Mouse (Mus musculus) liver, embryonic 11.5 days (tissue): ENCODE measurements around the gene Hist1h2ag. TPM values are rescaled to one million over a fixed set of nuclear protein-coding genes. Genes with fewer than 3 reads are reported as not detected.

Source experiments
- ATAC-seq: fragments of 200-750 bp; cut with Nextera tagmentation; replicated peaks from 2 replicates; pipeline ENCODE4 v1.8.0; 2017; ENCODE audit warnings: moderate number of reproducible peaks, mild to moderate bottlenecking, moderate TSS enrichment, moderate library complexity; ENCODE audit not compliant: low FRiP score
- DNase-seq: peaks from one replicate; pipeline ENCODE4 v3.0.0-alpha.2; 2017; ENCODE audit warnings: low spot score
- H3K27ac ChIP-seq: fragments of 300-500 bp; sonication (generic); 2 replicates; pipeline ENCODE4 v1.5.1; 2014; ENCODE audit warnings: mild to moderate bottlenecking, low read depth, low read length, control low read depth
- H3K27me3 ChIP-seq: fragments of 300-500 bp; sonication (generic); replicated peaks from 2 replicates; pipeline ENCODE4 v1.6.1; 2014; ENCODE audit warnings: low read length, mixed read lengths; ENCODE audit not compliant: control insufficient read depth, insufficient read depth
- H3K36me3 ChIP-seq: fragments of 300-500 bp; sonication (generic); 2 replicates; pipeline ENCODE4 v1.6.1; 2014; ENCODE audit warnings: mild to moderate bottlenecking, low read length, moderate library complexity, mixed read lengths; ENCODE audit not compliant: control insufficient read depth, insufficient read depth
- H3K4me1 ChIP-seq: fragments of 300-500 bp; sonication (generic); replicated peaks from 2 replicates; pipeline ENCODE4 v1.6.1; 2014; ENCODE audit warnings: low read length, mixed read lengths; ENCODE audit not compliant: control insufficient read depth, insufficient read depth
- H3K4me2 ChIP-seq: fragments of 300-500 bp; sonication (generic); 2 replicates; pipeline ENCODE4 v1.6.1; 2014; ENCODE audit warnings: mild to moderate bottlenecking, control low read depth, moderate library complexity
- H3K4me3 ChIP-seq: fragments of 300-500 bp; sonication (generic); 2 replicates; pipeline ENCODE4 v1.5.1; 2014; ENCODE audit warnings: low read depth, low read length, control low read depth
- H3K9ac ChIP-seq: fragments of 300-500 bp; sonication (generic); 2 replicates; pipeline ENCODE4 v1.6.1; 2014; ENCODE audit warnings: low read depth, low read length, control low read depth
- H3K9me3 ChIP-seq: fragments of 300-500 bp; sonication (generic); 2 replicates; pipeline ENCODE4 v1.6.1; 2016; ENCODE audit warnings: low read length, inconsistent platforms, mixed read lengths; ENCODE audit not compliant: control insufficient read depth
- WGBS: fragments of 180-500 bp; shearing (Covaris S2); extraction: QIAGEN DNeasy Blood & Tissue Kit; methylation state at CpG from one replicate; pipeline ENCODE4 v1.1.7; 2014; 5-methylcytosine and 5-hydroxymethylcytosine counted together
- polyA plus RNA-seq: library from polyadenylated mRNA; unstranded; fragments of >200 nt; fragmentation: Nextera tagmentation; extraction: Ambion mirVana; gene quantifications from 2 replicates; pipeline ENCODE4 v1.2.1, GENCODE M21; 2014

Hist1h2ag gene
- polyA plus RNA-seq, 1 experiment from 2014 or later = 26.4 TPM

GRCm38 (mm10) chr13:22033741-22034442, 8.9 kb downstream of the Hist1h2ag start:
- Histone ChIP-seq H3K4me3 (peak overlapping the region; percentile 45), H3K27ac (peak overlapping the region; percentile 94), H3K4me2 (peak overlapping the region; percentile 80), H3K4me1 (peaks cover 26% of the 10 kb centered on the region), H3K9me3 (no peaks in the 10 kb centered on the region), H3K36me3 (no peaks in the 10 kb centered on the region), H3K9ac (peak overlapping the region; percentile 89), H3K27me3 (no peaks in the 10 kb centered on the region)
- ATAC-seq (no peak), DNase-seq (no peak)
- 47% methylated on average over 5 of the region's 5 CpGs for WGBS

GRCm38 (mm10) chr13:22030493-22030892, 12.3 kb downstream of the Hist1h2ag start:
- 14% methylated on average over 4 of the region's 4 CpGs for WGBS
- ATAC-seq = no peak
- no peak overlapping the region for H3K27ac ChIP-seq
- H3K9me3 ChIP-seq = no peaks in the 10 kb centered on the region
- H3K4me2 ChIP-seq = no peak overlapping the region
- no peak overlapping the region for H3K9ac ChIP-seq
- H3K36me3 ChIP-seq = no peaks in the 10 kb centered on the region
- no peaks in the 10 kb centered on the region for H3K27me3 ChIP-seq
- no peak overlapping the region for H3K4me3 ChIP-seq
- DNase-seq = no peak
- peaks cover 12% of the 10 kb centered on the region for H3K4me1 ChIP-seq

GRCm38 (mm10) chr13:22029928-22030327, 12.8 kb downstream of the Hist1h2ag start:
- peak overlapping the region; percentile 57; the same call in 1 of the 2 replicates for H3K9ac ChIP-seq
- peak overlapping the region; percentile 73 for H3K4me2 ChIP-seq
- H3K9me3 ChIP-seq = no peaks in the 10 kb centered on the region
- DNase-seq (peak; percentile 62), ATAC-seq (peak; percentile 7; the same call in 1 of the 2 replicates)
- WGBS = 21% methylated on average over 8 of the region's 8 CpGs
- no peak overlapping the region for H3K27ac ChIP-seq
- H3K36me3 ChIP-seq = no peaks in the 10 kb centered on the region
- peaks cover 12% of the 10 kb centered on the region for H3K4me1 ChIP-seq
- peak overlapping the region; percentile 67 for H3K4me3 ChIP-seq
- no peaks in the 10 kb centered on the region for H3K27me3 ChIP-seq

GRCm38 (mm10) chr13:22028673-22029460, 13.9 kb downstream of the Hist1h2ag start:
- 1% methylated on average over 40 of the region's 40 CpGs for WGBS
- H3K4me2 ChIP-seq = peak overlapping the region; percentile 73
- H3K36me3 ChIP-seq = no peaks in the 10 kb centered on the region
- no peaks in the 10 kb centered on the region for H3K9me3 ChIP-seq
- ATAC-seq (peak; percentile 79), DNase-seq (peak; percentile 92)
- peak overlapping the region; percentile 79 for H3K27ac ChIP-seq
- peaks cover 9% of the 10 kb centered on the region for H3K4me1 ChIP-seq
- peak overlapping the region; percentile 67 for H3K4me3 ChIP-seq
- H3K9ac ChIP-seq = peak overlapping the region; percentile 83
- no peaks in the 10 kb centered on the region for H3K27me3 ChIP-seq

GRCm38 (mm10) chr13:22026058-22027031, 16.4 kb downstream of the Hist1h2ag start:
- 2% methylated on average over 35 of the region's 35 CpGs for WGBS

GRCm38 (mm10) chr13:22022241-22022640, 20.5 kb downstream of the Hist1h2ag start:
- Histone ChIP-seq H3K27ac (peak overlapping the region; percentile 43; the same call in 1 of the 2 replicates), H3K9me3 (no peaks in the 10 kb centered on the region), H3K9ac (peak overlapping the region; percentile 45), H3K4me1 (0 out of 2 replicates have a peak, but pooled peaks cover 4% of the 10 kb centered on the region), H3K36me3 (no peaks in the 10 kb centered on the region), H3K4me3 (peak overlapping the region; percentile 59), H3K27me3 (no peaks in the 10 kb centered on the region), H3K4me2 (peak overlapping the region; percentile 78)
- DNase-seq (peak; percentile 81), ATAC-seq (peak; percentile 73)
- under 1% methylated on average over 9 of the region's 9 CpGs for WGBS

More at GRCm38 (mm10) chr13:22026058-22027031, 16.4 kb downstream of the Hist1h2ag start:
- DNase-seq = peak; percentile 93
- peaks cover 10% of the 10 kb centered on the region; the same call in 1 of the 2 replicates for H3K4me1 ChIP-seq
- no peaks in the 10 kb centered on the region for H3K36me3 ChIP-seq
- H3K27me3 ChIP-seq = no peaks in the 10 kb centered on the region
- peak overlapping the region; percentile 69 for H3K9ac ChIP-seq
- no peak overlapping the region for H3K27ac ChIP-seq
- H3K4me3 ChIP-seq = peak overlapping the region; percentile 64
- H3K4me2 ChIP-seq = peak overlapping the region; percentile 73
- no peaks in the 10 kb centered on the region for H3K9me3 ChIP-seq
- ATAC-seq = 0 out of 2 replicates have a peak, but pooled peaks have one; percentile 30

- Histone ChIP-seq H3K9me3 (no peaks in the 10 kb centered on the region), H3K4me1 (0 out of 2 replicates have a peak, but pooled peaks cover 4% of the 10 kb centered on the region), H3K27me3 (no peaks in the 10 kb centered on the region), H3K4me3 (peak overlapping the region; percentile 59), H3K36me3 (no peaks in the 10 kb centered on the region), H3K9ac (peak overlapping the region; percentile 45), H3K27ac (peak overlapping the region; percentile 43), H3K4me2 (peak overlapping the region; percentile 78)
- peak; percentile 48; the same call in 1 of the 2 replicates for ATAC-seq
- under 1% methylated on average over 11 of the region's 11 CpGs for WGBS
- no peak for DNase-seq
Measured at GRCm38 (mm10) chr13:22021581-22021980, 21.2 kb downstream of the Hist1h2ag start.
